Mouse (Mus musculus): Measurements from ENCODE around the gene Aire. TPM values are rescaled to one million over a fixed set of nuclear protein-coding genes. Genes with fewer than 3 reads are reported as not detected.
A peak's percentile ranks its signal among the peaks of the same experiment; 100 is the strongest.
"Not testable (repeated sequence)": the region's sequence is repeated elsewhere in the genome, so short reads cannot be mapped to it uniquely, and the experiment has no call there.

Aire gene
- total RNA-seq, 1 experiment from 2014 or later: 0.12 TPM

- ATAC-seq (ENCODE audit: extremely low read depth, insufficient number of reproducible peaks, low FRiP score, poor library complexity, severe bottlenecking): no peak
Measured at GRCm38 (mm10) chr10:78057056-78057455, 13.6 kb upstream of the Aire start.

- peak; percentile 18; the same call in 1 of the 2 replicates for ATAC-seq (ENCODE audit: extremely low read depth, insufficient number of reproducible peaks, low FRiP score, poor library complexity, severe bottlenecking)
Measured at GRCm38 (mm10) chr10:78054633-78055565, 11.5 kb upstream of the Aire start.

DNA sequence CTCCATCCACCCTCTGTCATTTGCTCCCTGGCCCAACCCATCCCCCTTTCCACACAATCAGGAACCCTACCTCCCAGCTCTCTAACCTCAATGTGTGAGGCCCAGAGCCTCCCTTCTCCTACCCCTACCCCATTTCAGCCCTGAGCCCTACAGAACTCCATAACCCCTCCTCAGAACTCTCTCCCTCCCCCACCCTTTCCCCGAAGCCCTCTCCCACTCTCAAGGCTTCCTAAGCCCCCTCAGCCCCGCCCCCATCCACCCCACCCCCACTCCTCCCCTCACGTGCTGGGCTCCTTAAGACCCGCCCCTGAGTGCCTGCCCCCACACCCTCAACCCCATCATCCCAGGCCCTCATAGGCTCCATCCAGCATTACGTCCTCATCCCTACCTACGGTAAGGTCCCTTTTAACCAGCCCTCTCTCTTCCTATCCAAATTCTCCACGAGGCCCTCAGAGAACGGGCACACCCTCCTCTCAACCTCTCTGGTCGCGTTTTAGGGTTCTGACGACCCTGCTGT is 6.2 kb upstream of the Aire start:
- no peak for ATAC-seq (ENCODE audit: extremely low read depth, insufficient number of reproducible peaks, low FRiP score, poor library complexity, severe bottlenecking)

GRCm38 (mm10) chr10:78048061-78048730 is 4.8 kb upstream of the Aire start:
- ATAC-seq (ENCODE audit: extremely low read depth, insufficient number of reproducible peaks, low FRiP score, poor library complexity, severe bottlenecking): no peak

DNA sequence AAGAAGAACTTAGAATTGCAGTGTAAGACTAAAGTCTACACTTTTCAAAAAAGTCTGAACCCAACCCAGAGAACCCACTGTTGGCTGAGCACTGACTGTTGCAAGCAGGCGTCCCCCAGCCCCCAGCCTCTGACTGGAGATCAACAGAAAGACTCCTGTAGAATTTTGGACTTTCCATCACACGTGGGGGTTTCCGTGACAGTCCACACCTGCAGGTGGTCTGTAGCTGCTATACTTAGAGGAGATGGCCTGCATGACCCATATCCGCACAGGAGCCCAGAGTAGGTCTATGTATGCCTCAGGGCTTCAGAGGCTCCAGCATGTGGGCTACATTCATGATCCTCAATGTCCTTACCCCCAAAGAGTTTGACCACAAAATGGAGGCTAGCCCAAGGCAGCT is 3.0 kb upstream of the Aire start:
- no peak for ATAC-seq (ENCODE audit: extremely low read depth, insufficient number of reproducible peaks, low FRiP score, poor library complexity, severe bottlenecking)

DNA sequence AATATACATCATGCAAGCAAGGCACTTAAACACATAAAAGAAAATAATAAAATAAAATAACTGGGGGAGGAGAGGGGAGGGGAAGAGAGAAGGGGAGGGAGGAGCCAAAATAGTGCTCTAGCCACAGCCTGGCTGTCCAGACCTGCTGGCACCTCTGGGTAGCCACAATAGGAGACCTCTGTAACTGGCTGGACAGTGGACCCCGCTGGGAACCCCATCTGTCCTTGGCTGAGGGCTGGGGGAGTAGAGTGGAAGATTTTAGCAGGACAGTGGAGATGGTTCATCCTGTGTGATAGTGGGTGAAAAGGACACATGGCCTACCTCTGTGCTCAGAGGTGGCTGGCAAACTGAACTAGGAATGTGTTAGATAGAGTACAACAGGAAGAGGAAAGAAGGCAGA is 1.1 kb upstream of the Aire start:
- no peak for ATAC-seq (ENCODE audit: extremely low read depth, insufficient number of reproducible peaks, low FRiP score, poor library complexity, severe bottlenecking)

- no peak for ATAC-seq (ENCODE audit: extremely low read depth, insufficient number of reproducible peaks, low FRiP score, poor library complexity, severe bottlenecking)
Measured at GRCm38 (mm10) chr10:78042697-78043405, 559 bp downstream of the Aire start.

DNA sequence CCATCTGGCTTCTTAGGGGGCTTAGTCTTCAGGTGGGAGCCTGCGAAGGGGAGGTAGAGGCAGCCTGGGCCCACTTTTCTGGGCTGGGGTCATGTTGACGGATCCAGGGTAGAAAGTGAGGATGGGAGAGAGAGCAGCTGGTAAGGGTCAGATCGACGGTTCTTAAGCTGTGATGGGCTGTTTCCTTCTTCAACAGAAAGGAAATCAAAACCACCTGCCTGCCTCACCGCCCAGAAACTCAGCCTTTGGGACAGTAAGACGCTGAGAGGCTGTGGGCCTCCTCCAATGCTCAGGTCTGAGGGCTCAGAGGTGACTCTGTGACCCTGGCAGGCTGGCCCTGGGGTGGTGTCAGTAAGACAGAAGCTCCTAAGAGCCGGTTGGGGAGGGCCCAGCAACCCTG is 1.3 kb downstream of the Aire start:
- no peak for ATAC-seq (ENCODE audit: extremely low read depth, insufficient number of reproducible peaks, low FRiP score, poor library complexity, severe bottlenecking)

DNA sequence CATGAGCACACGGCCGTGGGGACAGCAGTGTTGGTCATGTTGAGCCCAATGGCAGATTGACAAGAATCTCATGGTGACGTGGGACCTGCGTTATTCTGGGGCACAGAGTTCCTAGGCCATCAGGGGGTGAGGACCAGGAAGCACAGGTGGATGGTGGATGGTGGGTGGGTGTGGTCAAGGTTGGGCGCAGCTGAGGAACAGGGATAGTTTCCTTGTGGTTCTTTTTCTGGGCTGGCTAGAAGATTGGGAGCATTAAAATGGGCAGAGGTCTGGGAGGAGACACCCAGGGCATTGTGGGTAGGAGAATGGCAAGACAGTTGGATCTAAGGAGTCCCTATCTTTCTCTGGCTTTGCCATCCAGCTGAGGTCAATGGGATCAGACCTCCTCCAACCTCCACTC is 1.8 kb downstream of the Aire start, which contains the start of gene Dnmt3l:
TSS of gene Dnmt3l (plus strand) at position 301 of the 400 bp plus-strand sequence.
- ATAC-seq (ENCODE audit: extremely low read depth, insufficient number of reproducible peaks, low FRiP score, poor library complexity, severe bottlenecking): no peak

- no peak for ATAC-seq (ENCODE audit: extremely low read depth, insufficient number of reproducible peaks, low FRiP score, poor library complexity, severe bottlenecking)
Measured at GRCm38 (mm10) chr10:78037139-78037538, 6.3 kb downstream of the Aire start.

DNA sequence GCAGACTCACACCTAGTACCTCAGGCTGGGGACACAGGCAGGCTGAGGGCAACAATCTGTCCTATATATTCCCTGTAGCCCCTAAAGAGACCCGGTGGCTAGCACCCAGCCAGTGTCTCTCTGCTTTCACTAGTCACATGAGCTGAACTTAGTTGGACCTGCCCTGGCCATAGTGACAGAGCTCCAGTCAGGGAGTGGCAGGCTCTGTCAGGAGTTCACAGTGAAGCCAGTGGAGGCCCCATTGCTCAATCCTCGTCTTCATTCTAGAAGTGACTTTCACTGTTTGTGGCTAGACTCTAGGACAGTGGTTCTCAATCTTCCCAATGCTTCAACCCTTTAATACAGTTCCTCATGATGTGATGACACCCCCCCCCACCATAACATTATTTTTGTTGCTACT is 11.4 kb downstream of the Aire start:
- no peak for ATAC-seq (ENCODE audit: extremely low read depth, insufficient number of reproducible peaks, low FRiP score, poor library complexity, severe bottlenecking)

DNA sequence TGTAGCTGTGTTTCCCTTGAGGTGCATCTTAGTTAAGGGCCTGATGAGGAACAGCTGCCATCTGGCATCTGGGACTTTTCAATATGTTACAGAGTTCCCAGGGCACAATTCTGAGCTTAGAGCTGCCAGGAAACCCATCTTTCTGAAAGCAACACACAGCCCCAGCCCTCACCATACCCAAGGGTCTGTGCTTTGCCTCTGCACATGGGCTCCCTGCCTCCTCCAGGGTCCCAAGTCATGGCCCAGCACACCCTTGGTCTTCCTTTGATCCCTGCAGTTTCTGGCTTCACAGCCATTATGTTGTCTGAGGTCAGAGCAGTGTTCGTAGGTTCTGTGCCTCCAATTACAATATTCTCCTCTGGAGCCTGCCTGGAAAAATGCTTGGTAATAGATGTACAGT is 14.3 kb downstream of the Aire start:
- ATAC-seq (ENCODE audit: extremely low read depth, insufficient number of reproducible peaks, low FRiP score, poor library complexity, severe bottlenecking): no peak

- peak; percentile 91 for ATAC-seq (ENCODE audit: extremely low read depth, insufficient number of reproducible peaks, low FRiP score, poor library complexity, severe bottlenecking)
Measured at GRCm38 (mm10) chr10:78028129-78028528, 15.3 kb downstream of the Aire start.

DNA sequence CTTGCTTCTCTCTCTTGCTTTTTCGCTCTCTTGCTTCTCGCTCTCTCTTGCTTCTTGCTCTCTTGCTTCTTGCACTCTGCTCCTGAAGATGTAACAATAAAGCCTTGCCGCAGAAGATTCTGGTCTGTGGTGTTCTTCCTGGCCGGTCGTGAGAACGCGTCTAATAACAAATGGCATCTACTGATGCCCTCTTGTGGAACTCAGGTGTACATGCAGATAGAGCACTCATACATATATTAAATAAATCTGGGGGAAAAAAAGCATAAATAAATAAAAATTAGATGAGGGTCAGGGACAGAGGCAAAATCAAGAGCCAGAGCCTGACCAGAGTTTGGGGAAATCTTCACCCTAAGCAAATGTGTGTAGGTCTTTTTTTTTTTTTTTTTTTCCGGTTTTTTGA is 18.0 kb downstream of the Aire start:
- ATAC-seq (ENCODE audit: extremely low read depth, insufficient number of reproducible peaks, low FRiP score, poor library complexity, severe bottlenecking): not testable (repeated sequence)

DNA sequence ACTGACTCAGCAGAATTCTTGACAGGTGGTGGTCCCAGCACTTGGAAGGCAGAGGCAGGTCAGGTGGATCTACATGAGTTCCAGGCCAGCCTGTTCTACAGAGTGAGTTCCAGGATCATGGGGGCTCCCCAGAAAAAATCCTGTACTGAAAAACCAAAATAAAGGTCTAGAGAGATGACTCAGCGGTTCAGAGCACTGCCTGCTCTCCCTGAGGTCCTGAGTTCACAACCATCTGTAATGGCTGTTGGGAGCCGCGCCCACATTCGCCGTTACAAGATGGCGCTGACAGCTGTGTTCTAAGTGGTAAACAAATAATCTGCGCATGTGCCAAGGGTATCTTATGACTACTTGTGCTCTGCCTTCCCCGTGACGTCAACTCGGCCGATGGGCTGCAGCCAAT is 23.4 kb downstream of the Aire start:
- not testable (repeated sequence) for ATAC-seq (ENCODE audit: extremely low read depth, insufficient number of reproducible peaks, low FRiP score, poor library complexity, severe bottlenecking)

DNA sequence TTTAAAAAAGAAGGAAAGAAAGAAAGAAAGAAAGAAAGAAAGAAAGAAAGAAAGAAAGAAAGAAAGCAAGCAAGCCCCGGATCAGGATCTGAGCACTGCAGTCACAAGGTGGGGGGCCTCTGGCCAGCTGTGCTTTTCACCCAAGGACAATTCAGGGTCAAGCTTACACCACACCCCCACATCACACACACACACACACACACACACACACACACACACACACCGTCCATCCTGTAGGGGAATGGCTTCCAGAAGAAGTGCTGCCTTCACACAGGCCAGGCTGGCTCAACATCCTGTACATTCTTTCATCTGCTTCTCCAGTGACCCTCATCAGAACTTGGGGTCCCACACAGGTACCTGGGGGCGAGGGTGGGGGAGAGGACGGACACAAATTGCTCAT is 24.1 kb downstream of the Aire start:
- ATAC-seq (ENCODE audit: extremely low read depth, insufficient number of reproducible peaks, low FRiP score, poor library complexity, severe bottlenecking): no peak

GRCm38 (mm10) chr10:78018797-78019203 is 24.6 kb downstream of the Aire start:
- ATAC-seq (ENCODE audit: extremely low read depth, insufficient number of reproducible peaks, low FRiP score, poor library complexity, severe bottlenecking): peak; percentile 87

GRCm38 (mm10) chr10:78016366-78016765 is 27.0 kb downstream of the Aire start:
- no peak for ATAC-seq (ENCODE audit: extremely low read depth, insufficient number of reproducible peaks, low FRiP score, poor library complexity, severe bottlenecking)

- no peak for ATAC-seq (ENCODE audit: extremely low read depth, insufficient number of reproducible peaks, low FRiP score, poor library complexity, severe bottlenecking)
Measured at GRCm38 (mm10) chr10:78015489-78015888, 27.9 kb downstream of the Aire start.
